Mouse (Mus musculus): Measurements from ENCODE around the gene Vmn1r9. TPM values are rescaled to one million over a fixed set of nuclear protein-coding genes. Genes with fewer than 3 reads are reported as not detected.
"Not testable (repeated sequence)": the region's sequence is repeated elsewhere in the genome, so short reads cannot be mapped to it uniquely, and the experiment has no call there.

Gene Vmn1r9
- polyA plus RNA-seq (2015; fragmentation: Nextera tagmentation; extraction: Ambion mirVana): not detected in 2 replicates

GRCm38 (mm10) chr6:57066487-57066886, at the start of gene Vmn1r9:
Gene Vmn1r9, plus strand, starts transcription at chr6:57066787.
- 84% methylated on average over 2 of the region's 2 CpGs for WGBS
- Histone ChIP-seq H3K27ac (no peak within 1 kb of the TSS), H3K36me3 (no peaks in the 10 kb centered on the region), H3K4me3 (no peak within 1 kb of the TSS), H3K4me2 (no peak within 1 kb of the TSS), H3K4me1 (no peaks in the 10 kb centered on the region), H3K9ac (no peak within 1 kb of the TSS), H3K27me3 (no peaks in the 10 kb centered on the region), H3K9me3 (no peaks in the 10 kb centered on the region)
- ATAC-seq (ENCODE audit: insufficient number of reproducible peaks, low FRiP score, low TSS enrichment, low read depth): no peak

- H3K27ac ChIP-seq; H3K4me3 ChIP-seq; H3K4me2 ChIP-seq; ATAC-seq (ENCODE audit: insufficient number of reproducible peaks, low FRiP score, low TSS enrichment, low read depth); H3K36me3 ChIP-seq; H3K4me1 ChIP-seq; H3K9ac ChIP-seq; H3K9me3 ChIP-seq; H3K27me3 ChIP-seq: not testable (repeated sequence)
- WGBS: 92% methylated on average over 2 of the region's 2 CpGs
Measured at GRCm38 (mm10) chr6:57025224-57025623, 41.4 kb upstream of the Vmn1r9 start, which contains the start of gene Vmn1r7. Gene Vmn1r7, minus strand, starts transcription at chr6:57025324.

DNA sequence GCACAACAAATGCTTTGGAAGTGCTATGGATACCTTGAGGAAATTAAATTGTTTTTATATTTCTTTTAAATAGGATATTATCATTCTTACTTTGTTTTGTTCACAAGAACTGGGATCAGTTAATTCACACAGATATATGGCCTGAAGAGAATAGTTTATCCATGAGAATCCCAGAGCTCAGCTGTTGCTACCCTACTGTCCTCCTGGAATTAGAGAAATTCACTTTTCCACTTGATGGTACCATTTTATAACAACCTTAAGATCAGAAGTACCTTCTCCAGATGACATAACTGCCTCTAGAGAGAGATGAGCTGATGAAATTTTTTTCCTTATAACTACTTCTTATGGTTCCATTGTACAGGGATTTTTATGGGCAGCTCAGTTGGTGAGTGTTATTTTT, 34.6 kb upstream of the Vmn1r9 start, which contains the start of gene Vmn1r8:
Gene Vmn1r8, plus strand, starts transcription at position 301 of the 400 bp plus-strand sequence.
- Histone ChIP-seq H3K4me1 (no peaks in the 10 kb centered on the region), H3K27ac (no peak within 1 kb of the TSS), H3K27me3 (no peaks in the 10 kb centered on the region), H3K9me3 (no peaks in the 10 kb centered on the region), H3K4me2 (no peak within 1 kb of the TSS), H3K36me3 (no peaks in the 10 kb centered on the region), H3K9ac (no peak within 1 kb of the TSS), H3K4me3 (no peak within 1 kb of the TSS)
- no peak for ATAC-seq (ENCODE audit: insufficient number of reproducible peaks, low FRiP score, low TSS enrichment, low read depth)

GRCm38 (mm10) chr6:57034674-57035073, 31.9 kb upstream of the Vmn1r9 start:
- Histone ChIP-seq H3K9ac (no peak overlapping the region), H3K36me3 (no peaks in the 10 kb centered on the region), H3K27ac (no peak overlapping the region), H3K27me3 (no peaks in the 10 kb centered on the region), H3K9me3 (no peaks in the 10 kb centered on the region), H3K4me1 (no peaks in the 10 kb centered on the region), H3K4me3 (no peak overlapping the region), H3K4me2 (no peak overlapping the region)
- WGBS: 62% methylated on average over 2 of the region's 2 CpGs
- no peak for ATAC-seq (ENCODE audit: insufficient number of reproducible peaks, low FRiP score, low TSS enrichment, low read depth)

DNA sequence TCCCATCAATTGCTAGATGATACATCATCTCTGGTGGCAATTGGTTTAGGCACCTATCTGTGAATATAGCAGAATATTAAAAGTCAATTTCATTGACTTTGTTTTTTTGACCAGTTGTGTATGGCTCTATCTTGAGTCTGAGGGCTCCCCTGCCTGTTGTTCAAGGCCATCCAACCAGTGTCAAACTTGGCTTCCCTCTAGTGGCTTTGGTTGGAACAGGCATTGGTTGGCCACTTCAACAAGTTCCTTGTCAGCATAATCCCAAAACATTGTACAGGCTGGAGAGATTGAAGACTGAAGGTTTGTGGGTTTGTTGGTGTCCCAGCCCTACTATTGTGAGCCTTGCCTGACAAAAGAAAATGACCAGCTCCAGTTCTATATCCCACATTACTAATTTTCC, 2.9 kb upstream of the Vmn1r9 start:
- H3K4me2 ChIP-seq: no peak overlapping the region
- ATAC-seq (ENCODE audit: insufficient number of reproducible peaks, low FRiP score, low TSS enrichment, low read depth): no peak
- H3K4me3 ChIP-seq: no peak overlapping the region
- no peaks in the 10 kb centered on the region for H3K27me3 ChIP-seq
- no peaks in the 10 kb centered on the region for H3K4me1 ChIP-seq
- no peaks in the 10 kb centered on the region for H3K36me3 ChIP-seq
- H3K9me3 ChIP-seq: no peaks in the 10 kb centered on the region
- H3K9ac ChIP-seq: no peak overlapping the region
- no peak overlapping the region for H3K27ac ChIP-seq

DNA sequence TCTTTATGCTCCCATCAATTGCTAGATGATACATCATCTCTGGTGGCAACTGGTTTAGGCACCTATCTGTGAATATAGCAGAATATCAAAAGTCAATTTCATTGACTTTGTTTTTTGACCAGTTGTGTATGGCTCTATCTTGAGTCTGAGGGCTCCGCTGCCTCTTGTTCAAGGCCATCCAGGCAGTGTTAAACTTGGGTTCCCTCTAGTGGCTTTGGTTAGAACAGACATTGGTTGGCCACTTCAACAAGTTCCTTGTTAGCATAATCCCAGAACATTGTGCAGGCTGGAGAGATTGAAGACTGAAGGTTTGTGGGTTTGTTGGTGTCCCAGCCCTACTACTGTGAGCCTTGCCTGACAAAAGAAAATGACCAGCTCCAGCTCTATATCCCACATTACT, 39.8 kb downstream of the Vmn1r9 start:
- Histone ChIP-seq H3K27ac (no peak overlapping the region), H3K9me3 (no peaks in the 10 kb centered on the region), H3K9ac (no peak overlapping the region), H3K4me1 (no peaks in the 10 kb centered on the region), H3K36me3 (no peaks in the 10 kb centered on the region), H3K4me2 (no peak overlapping the region), H3K27me3 (no peaks in the 10 kb centered on the region), H3K4me3 (no peak overlapping the region)
- no peak for ATAC-seq (ENCODE audit: insufficient number of reproducible peaks, low FRiP score, low TSS enrichment, low read depth)
- WGBS: 69% methylated on average over 1 of the region's 1 CpGs

DNA sequence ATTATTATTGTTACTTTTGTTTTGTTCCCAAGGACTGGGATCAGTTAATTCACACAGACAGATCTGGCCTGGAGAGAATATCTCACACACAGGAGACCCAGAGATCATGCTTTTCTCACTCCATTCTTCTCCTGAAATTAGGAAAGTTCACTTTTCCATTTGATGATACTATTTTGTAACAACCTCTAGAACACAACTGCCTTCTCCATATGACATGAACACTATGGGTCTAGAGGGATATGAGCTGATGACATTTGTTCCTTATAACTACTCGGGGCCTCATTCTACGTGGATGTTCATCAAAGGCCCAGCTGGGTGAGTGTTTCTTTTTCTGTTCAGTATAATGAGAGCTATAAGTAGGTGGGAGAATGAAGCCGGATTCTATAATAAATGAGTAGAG, 42.6 kb downstream of the Vmn1r9 start, which contains the start of gene Vmn1r10:
Gene Vmn1r10, plus strand, starts transcription at position 301 of the 400 bp plus-strand sequence.
- no peak within 1 kb of the TSS for H3K9ac ChIP-seq
- H3K9me3 ChIP-seq: no peaks in the 10 kb centered on the region
- no peak within 1 kb of the TSS for H3K4me2 ChIP-seq
- no peak for ATAC-seq (ENCODE audit: insufficient number of reproducible peaks, low FRiP score, low TSS enrichment, low read depth)
- H3K36me3 ChIP-seq: no peaks in the 10 kb centered on the region
- WGBS: 87% methylated on average over 3 of the region's 3 CpGs
- H3K27me3 ChIP-seq: no peaks in the 10 kb centered on the region
- H3K4me3 ChIP-seq: no peak within 1 kb of the TSS
- no peaks in the 10 kb centered on the region for H3K4me1 ChIP-seq
- no peak within 1 kb of the TSS for H3K27ac ChIP-seq

Other genes with a start within 250 kb of the Vmn1r9 start
- gene Fkbp9, start 234.7 kb upstream of the Vmn1r9 start, polyA plus RNA-seq (2015; fragmentation: Nextera tagmentation; extraction: Ambion mirVana): 234 and 259 TPM in 2 replicates
- gene Nt5c3, start 142.9 kb upstream of the Vmn1r9 start, polyA plus RNA-seq (2015; fragmentation: Nextera tagmentation; extraction: Ambion mirVana): 55.6 and 61.5 TPM in 2 replicates
- gene Vmn1r4, start 142.8 kb upstream of the Vmn1r9 start, polyA plus RNA-seq (2015; fragmentation: Nextera tagmentation; extraction: Ambion mirVana): 0.22 and 0.28 TPM in 2 replicates
- gene Vmn1r5, start 96.5 kb upstream of the Vmn1r9 start, polyA plus RNA-seq (2015; fragmentation: Nextera tagmentation; extraction: Ambion mirVana): not detected in 2 replicates
- not detected in 2 replicates for gene Vmn1r6, start 69.5 kb upstream of the Vmn1r9 start, polyA plus RNA-seq (2015; fragmentation: Nextera tagmentation; extraction: Ambion mirVana)
- not detected in 2 replicates for gene Vmn1r7, start 41.5 kb upstream of the Vmn1r9 start, polyA plus RNA-seq (2015; fragmentation: Nextera tagmentation; extraction: Ambion mirVana)
- gene Vmn1r8, start 34.5 kb upstream of the Vmn1r9 start, polyA plus RNA-seq (2015; fragmentation: Nextera tagmentation; extraction: Ambion mirVana): not detected in 2 replicates
- gene Vmn1r10, start 42.7 kb downstream of the Vmn1r9 start, polyA plus RNA-seq (2015; fragmentation: Nextera tagmentation; extraction: Ambion mirVana): not detected in 2 replicates
- gene Vmn1r11, start 66.7 kb downstream of the Vmn1r9 start, polyA plus RNA-seq (2015; fragmentation: Nextera tagmentation; extraction: Ambion mirVana): not detected in 2 replicates
- gene Vmn1r12, start 90.1 kb downstream of the Vmn1r9 start, polyA plus RNA-seq (2015; fragmentation: Nextera tagmentation; extraction: Ambion mirVana): not detected in 2 replicates
- not detected in 2 replicates for gene Vmn1r13, start 136.5 kb downstream of the Vmn1r9 start, polyA plus RNA-seq (2015; fragmentation: Nextera tagmentation; extraction: Ambion mirVana)
- not detected in 2 replicates for gene Vmn1r14, start 164.9 kb downstream of the Vmn1r9 start, polyA plus RNA-seq (2015; fragmentation: Nextera tagmentation; extraction: Ambion mirVana)
- not detected in 2 replicates for gene Vmn1r15, start 191.2 kb downstream of the Vmn1r9 start, polyA plus RNA-seq (2015; fragmentation: Nextera tagmentation; extraction: Ambion mirVana)